Mouse (Mus musculus) CH12.LX (cell line): ENCODE results near the gene Kidins220.

Experiments used
- CTCF ChIP-seq, 2 experiments: IDR thresholded peaks in 1 of 2; conservative IDR thresholded peaks in 1 of 2; 2 replicates each; pipeline ENCODE4 v1.5.1; 2011 to 2012; ENCODE audit warnings: low read depth in 2 of 2, low read length in 2 of 2, improper control_type of control experiment in 1 of 2, inconsistent platforms in 1 of 2, mild to moderate bottlenecking in 1 of 2, moderate library complexity in 1 of 2
- EP300 ChIP-seq: IDR thresholded peaks from 2 replicates; pipeline ENCODE4 v1.6.1; 2011; ENCODE audit warnings: low read length, improper control_type of control experiment
- GABPA ChIP-seq: IDR thresholded peaks from 2 replicates; pipeline ENCODE4 v1.6.1; 2012; ENCODE audit warnings: low read depth, low read length, improper control_type of control experiment, inconsistent platforms; ENCODE audit not compliant: insufficient replicate concordance
- HCFC1 ChIP-seq: IDR thresholded peaks from 2 replicates; pipeline ENCODE4 v1.6.1; 2012; ENCODE audit warnings: low read depth, mild to moderate bottlenecking, inconsistent platforms, low read length, improper control_type of control experiment
- MEF2A ChIP-seq: IDR thresholded peaks from 2 replicates; pipeline ENCODE4 v1.6.1; 2014; ENCODE audit warnings: low read depth, mild to moderate bottlenecking, inconsistent platforms, low read length, improper control_type of control experiment, borderline replicate concordance
- NELFE ChIP-seq: IDR thresholded peaks from 2 replicates; pipeline ENCODE4 v1.6.1; 2011; ENCODE audit warnings: low read depth, low read length, improper control_type of control experiment
- ZNF384 ChIP-seq: IDR thresholded peaks from 2 replicates; pipeline ENCODE4 v1.6.1; 2012; ENCODE audit warnings: low read depth, low read length, improper control_type of control experiment, inconsistent platforms

DNA sequence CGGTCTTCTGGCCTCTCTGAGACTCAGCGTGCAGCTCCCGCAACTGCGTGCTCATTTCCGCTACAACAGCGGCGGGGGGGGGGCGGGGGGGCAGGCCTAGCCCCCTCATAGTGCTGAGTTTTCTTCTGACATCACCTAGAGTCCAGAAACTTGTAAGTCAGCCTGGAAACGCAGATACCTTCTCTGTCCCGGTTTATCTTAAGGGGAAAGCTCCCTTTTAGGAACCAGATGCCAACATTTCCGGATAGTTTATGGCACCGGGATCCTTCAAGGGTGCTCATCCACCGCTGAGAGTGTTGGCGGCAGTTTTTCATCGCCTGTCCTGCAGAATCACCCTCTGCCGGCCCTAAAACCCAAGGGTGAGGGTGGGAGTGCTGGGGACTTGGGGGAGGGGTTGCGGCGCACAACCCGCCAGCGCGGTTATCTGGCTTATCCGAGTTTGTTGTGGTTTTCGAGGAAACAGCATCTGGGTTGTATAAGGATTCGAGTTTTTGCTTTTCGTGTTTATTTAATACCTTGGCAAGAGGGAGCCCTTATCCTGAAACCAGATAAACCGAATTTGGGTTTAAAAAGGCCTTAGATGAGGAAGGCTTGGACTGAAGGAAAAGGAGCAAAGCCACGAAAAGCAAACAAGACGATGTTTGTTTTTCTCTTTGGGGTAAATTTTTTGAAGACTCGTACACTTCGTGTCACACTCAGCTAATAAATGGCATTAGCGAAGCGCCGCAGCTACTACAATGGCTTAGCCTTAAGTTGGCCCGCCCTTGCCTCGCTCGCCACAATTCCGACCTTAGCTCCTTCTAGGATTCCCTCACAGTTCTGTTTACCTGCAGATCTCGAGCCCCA lies 125.1 kb downstream of the Kidins220 start:
- no peak for TF ChIP-seq MEF2A
- no peak for TF ChIP-seq HCFC1
- TF ChIP-seq NELFE = no peak
- TF ChIP-seq GABPA = no peak
- TF ChIP-seq CTCF (conservative IDR thresholded peaks at IDR 0.05 in 1 of 2, IDR thresholded peaks at IDR 0.05 in 1 of 2; ENCODE audit: low read depth in 2 of 2, low read length in 2 of 2) = no peak
- no peak for TF ChIP-seq EP300
- no peak for TF ChIP-seq ZNF384
